Mouse (Mus musculus) kidney, postnatal 25 days (tissue): ENCODE results near the gene Ppm1g.

ENCODE experiments used
- DNase-seq, 2 experiments: peaks; one replicate each; pipeline ENCODE4 v3.0.0; 2021; ENCODE audit warnings: mixed read lengths in 2 of 2

The Ppm1g gene

GRCm38 (mm10) chr5:31220448-31221303 lies at the start of gene Ppm1g:
Gene Ppm1g, minus strand, starts transcription at chr5:31220687.
- DNase-seq, result peak; percentile 98

GRCm38 (mm10) chr5:31267686-31268085 lies 47.2 kb upstream of the Ppm1g start:
- DNase-seq, result peak; percentile 4 to 40

GRCm38 (mm10) chr5:31266101-31266500 lies 45.6 kb upstream of the Ppm1g start:
- peak in 1 of 2 experiments; percentile 18 for DNase-seq

DNA sequence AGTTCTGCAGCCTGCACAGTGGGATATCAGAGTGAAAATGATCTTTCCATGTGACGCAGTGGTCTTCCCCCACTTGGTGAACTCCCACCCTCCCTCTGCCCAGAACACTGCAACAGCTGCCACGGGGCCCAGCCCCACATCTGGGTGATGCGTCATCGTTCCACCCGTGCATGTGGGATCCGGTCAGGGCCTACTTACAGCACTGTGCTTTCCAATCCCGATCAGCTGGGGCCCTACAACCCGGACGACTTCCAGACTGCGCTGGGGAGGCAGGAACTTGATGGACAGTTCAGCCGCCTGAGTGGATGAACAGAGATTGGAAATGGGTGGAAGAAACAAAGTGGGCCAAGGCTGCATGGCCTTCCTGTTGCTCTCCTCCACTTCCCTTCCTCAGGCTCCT lies 37.1 kb upstream of the Ppm1g start:
- no peak for DNase-seq

- no peak for DNase-seq
These were observed 35.5 kb upstream of the Ppm1g start for GRCm38 (mm10) chr5:31255971-31256370.

- DNase-seq, result no peak
These were observed 34.9 kb upstream of the Ppm1g start for GRCm38 (mm10) chr5:31255381-31255780.

DNA sequence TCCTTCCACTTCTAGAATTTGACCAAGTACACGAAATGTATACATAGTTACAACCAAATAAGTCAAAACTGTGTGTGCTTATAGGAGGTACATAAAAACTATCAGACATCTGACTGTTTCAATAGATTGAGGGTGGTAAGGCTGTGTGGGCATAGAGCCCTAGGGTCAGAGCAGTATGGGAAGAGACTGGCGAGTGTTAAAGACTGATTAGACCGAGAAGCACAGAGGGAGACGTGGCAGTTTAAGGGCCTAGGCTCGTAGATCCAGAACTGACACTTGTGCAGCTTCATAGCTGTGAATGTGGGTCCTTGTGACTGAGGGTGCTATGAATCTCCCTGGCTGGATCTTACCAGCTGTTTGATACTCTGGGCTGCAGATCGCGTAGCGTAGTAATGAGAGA lies 34.4 kb upstream of the Ppm1g start:
- DNase-seq, result no peak

DNA sequence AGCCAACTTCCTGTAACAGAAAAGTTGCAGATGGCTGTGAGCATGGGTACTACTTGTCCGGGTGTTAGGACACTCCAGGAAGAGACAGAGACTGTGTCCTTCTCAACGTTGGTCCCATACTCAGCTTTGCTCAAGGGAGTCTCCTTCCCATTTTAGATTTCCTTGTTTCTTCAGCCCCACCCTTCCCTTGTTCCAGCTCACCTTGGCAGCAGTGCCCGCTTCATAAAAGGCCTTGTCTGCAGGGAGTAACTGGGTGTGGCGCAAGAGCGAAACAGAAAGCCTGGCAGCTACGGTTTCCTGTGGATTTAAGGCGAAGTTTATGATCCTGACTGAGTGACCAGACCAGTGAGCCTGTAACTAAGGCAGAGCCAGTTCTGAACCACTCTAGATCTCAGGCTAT lies 34.0 kb upstream of the Ppm1g start:
- DNase-seq, result peak; percentile 49 to 76

DNA sequence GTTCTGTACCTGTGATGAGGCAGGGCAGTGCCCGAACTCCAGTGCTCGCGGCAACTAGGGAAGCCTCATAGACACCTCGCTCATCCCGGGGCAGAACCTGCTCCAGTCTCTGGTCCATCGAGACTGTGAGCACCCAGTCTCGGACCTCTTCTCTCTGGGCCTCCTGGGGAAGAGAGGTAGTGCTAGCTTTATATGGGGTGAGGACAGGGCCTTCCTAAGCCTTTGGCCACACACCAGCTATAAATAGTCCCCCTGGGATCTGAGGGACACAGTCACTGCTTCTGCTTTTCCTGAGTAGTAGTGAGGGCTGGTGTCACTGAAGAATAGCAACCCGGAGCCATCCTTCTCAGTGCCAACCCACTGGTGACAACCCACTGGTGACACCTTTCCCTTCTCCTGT lies 33.3 kb upstream of the Ppm1g start:
- DNase-seq, result peak in 1 of 2 experiments; percentile 46

GRCm38 (mm10) chr5:31252795-31253545 lies 32.5 kb upstream of the Ppm1g start:
- no peak for DNase-seq

DNA sequence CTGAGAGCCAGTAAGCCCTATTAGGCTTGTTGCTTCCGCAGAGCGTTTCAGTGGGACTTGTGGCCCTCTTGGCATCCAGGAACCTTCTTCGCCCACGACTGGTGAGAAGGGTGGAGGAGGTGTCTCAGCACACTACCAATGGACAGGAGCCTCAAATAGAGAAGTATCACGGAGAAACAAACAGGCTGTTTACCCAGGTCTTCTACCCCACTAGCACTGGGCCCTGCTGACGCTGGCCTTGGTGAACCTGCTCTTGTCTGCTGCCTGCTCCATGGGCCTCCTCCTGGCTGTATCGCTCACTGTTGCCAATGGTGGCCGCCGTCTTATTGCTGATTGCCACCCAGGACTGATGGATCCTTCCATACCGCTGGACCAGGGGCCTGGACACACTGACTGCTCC lies 31.7 kb upstream of the Ppm1g start:
- peak in 1 of 2 experiments; percentile 36 for DNase-seq

DNA sequence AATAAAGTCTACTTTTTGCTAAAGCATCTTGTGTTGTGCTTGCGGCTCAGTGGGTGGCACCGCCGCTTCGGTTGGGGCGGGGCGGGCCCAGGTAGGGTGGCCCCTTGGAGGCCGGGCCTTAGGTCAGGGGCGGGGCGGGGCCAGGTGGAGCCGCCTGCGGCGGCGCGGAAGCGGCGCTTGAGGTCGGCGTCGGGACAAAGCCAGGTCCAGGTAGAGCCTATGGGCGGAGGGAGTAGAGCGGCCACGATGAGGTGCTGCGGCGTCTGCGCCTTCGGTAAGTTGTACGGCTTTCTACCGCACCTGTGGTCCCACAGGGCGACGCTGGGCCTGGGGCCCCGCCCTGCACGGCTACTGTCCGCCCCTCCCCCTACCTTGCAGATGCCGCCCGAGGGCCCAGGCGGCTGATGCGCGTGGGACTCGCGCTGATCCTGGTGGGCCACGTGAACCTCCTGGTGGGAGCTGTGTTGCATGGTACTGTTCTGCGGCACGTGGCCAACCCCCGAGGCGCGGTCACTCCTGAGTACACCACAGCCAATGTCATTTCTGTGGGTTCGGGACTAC lies 31.1 kb upstream of the Ppm1g start, which contains the start of gene Krtcap3:
Gene Krtcap3, plus strand, starts transcription at position 151 of the 561 bp plus-strand sequence.
- DNase-seq, result peak; percentile 73 to 89

- DNase-seq, result no peak
These were observed 30.2 kb upstream of the Ppm1g start for GRCm38 (mm10) chr5:31250716-31251115.

- DNase-seq, result no peak
These were observed 21.7 kb upstream of the Ppm1g start for GRCm38 (mm10) chr5:31242191-31242590.

GRCm38 (mm10) chr5:31241522-31242034 lies 21.1 kb upstream of the Ppm1g start:
- DNase-seq, result no peak

GRCm38 (mm10) chr5:31240637-31241521 lies 20.4 kb upstream of the Ppm1g start, which contains the start of the genes Nrbp1 and Gm9970:
Gene Nrbp1, plus strand, starts transcription at chr5:31240864.
Gene Gm9970, minus strand, starts transcription at chr5:31241232.
- DNase-seq, result peak; percentile 98 to 99

GRCm38 (mm10) chr5:31226641-31227040 lies 6.2 kb upstream of the Ppm1g start:
- no peak for DNase-seq

GRCm38 (mm10) chr5:31222696-31223095 lies 2.2 kb upstream of the Ppm1g start:
- DNase-seq, result peak in 1 of 2 experiments; percentile 38

DNA sequence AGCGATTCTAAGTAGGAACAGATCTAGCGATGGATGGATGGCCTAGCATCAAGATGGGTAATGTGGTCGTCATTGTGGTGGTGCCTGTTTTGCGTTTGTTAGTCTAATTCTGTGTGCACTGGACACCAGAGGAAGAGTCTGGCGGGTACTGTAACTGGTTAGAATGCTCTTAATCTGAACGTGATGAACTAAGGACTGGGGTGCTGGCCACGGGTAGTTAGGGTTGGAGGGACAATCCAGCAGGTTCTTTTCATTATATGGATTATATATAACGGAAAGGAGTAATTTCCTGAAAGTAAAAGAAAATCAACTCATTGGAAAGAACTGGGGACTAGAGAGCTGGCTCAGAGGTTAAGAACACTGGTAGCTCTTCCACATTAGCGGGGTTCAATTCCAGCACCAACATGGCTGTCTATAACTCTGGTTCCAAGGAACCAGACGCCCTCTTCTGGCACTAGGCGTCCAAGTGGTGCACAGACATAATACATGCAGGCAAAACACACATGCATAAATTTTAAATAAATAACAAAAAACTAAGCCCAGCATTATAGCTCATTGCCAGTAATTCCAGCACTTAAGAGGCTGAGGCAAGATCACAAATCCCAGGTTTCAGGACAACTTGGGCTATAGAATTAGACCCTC lies 938 bp upstream of the Ppm1g start:
- DNase-seq, result peak; percentile 50 to 63

DNA sequence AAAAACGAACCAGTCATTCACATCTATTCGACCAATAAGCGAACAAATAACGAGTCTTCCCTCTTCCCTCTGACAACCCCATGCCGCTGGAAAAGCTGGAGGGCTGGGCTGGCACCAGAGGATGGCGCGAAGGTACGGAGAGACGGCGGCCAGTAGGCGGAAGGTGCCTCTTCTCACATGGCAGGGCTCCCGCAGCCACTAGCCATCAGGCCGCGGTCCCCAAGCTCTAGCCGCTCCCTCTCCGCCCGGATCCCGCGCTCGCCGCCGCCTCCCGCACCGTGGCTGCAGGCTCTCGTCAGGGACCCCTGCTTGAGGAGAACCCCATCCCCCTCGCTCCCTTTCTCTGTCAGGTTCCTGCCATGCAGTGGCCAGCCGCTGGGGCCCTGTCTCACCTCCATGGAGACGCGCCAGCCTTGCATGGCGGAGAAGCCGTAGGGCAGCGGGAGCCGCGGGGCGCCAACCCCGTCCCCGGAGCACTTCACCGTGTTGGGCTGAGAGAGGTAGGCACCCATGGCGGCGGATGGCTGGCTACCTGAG lies 508 bp downstream of the Ppm1g start:
- peak; percentile 43 to 68 for DNase-seq

DNA sequence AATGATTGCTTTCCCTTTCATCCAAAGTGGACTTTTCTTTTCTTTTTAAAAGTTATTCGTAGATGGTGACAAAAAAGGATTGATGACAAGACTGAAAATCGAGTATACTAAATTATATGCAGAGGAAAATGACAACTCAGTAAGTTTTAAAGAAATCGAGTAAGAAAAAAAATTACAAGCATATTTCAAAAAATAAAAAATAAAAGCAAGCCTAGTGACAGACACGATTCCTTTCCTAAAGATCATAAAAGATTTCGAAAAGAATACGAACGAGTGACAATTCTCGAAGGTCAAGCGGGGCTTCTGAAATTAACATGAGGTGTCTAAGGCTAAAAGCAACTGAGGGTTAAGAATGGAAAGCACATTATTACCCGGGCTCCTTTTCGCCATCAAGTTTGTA lies 1.0 kb downstream of the Ppm1g start:
- no peak for DNase-seq
